Mouse (Mus musculus): ENCODE measurements at regions not wholly inside any gene's neighbourhood (a gene's known extent, or its start where the extent isn't known, plus 50 kb on each side); places are given as distances from the start of the nearest gene placed in this dataset.

GRCm38 (mm10) chr1:61152157-61152556 lies 174.4 kb downstream of the Icos start:
- H3K4me3 ChIP-seq, result no peak overlapping the region
- 81% methylated on average over 5 of the region's 5 CpGs for WGBS

GRCm38 (mm10) chr1:61154216-61154615 lies 176.5 kb downstream of the Icos start:
- 91% methylated on average over 3 of the region's 3 CpGs for WGBS
- H3K27me3 ChIP-seq, result no peaks in the 10 kb centered on the region
- no peaks in the 10 kb centered on the region for H3K36me3 ChIP-seq
- H3K9ac ChIP-seq, result no peak overlapping the region
- no peaks in the 10 kb centered on the region for H3K9me3 ChIP-seq
- no peak for ATAC-seq (ENCODE audit: low FRiP score)
- H3K4me1 ChIP-seq (replicated peaks), result no peaks in the 10 kb centered on the region
- H3K27ac ChIP-seq, result no peak overlapping the region
- no peak overlapping the region for H3K4me2 ChIP-seq
- H3K4me3 ChIP-seq, result no peak overlapping the region

More at GRCm38 (mm10) chr1:61152157-61152556, 174.4 kb downstream of the Icos start:
- no peak for ATAC-seq (ENCODE audit: low FRiP score)
- H3K9me3 ChIP-seq, result no peaks in the 10 kb centered on the region
- no peaks in the 10 kb centered on the region for H3K4me1 ChIP-seq (replicated peaks)
- H3K27ac ChIP-seq, result no peak overlapping the region
- no peak overlapping the region for H3K4me2 ChIP-seq
- no peak overlapping the region for H3K9ac ChIP-seq
- H3K27me3 ChIP-seq, result no peaks in the 10 kb centered on the region
- H3K36me3 ChIP-seq, result no peaks in the 10 kb centered on the region

GRCm38 (mm10) chr1:61157271-61157670 lies 179.5 kb downstream of the Icos start:
- Histone ChIP-seq H3K27ac (no peak overlapping the region), H3K36me3 (no peaks in the 10 kb centered on the region), H3K4me1 (replicated peaks) (no peaks in the 10 kb centered on the region), H3K9ac (no peak overlapping the region), H3K4me2 (no peak overlapping the region), H3K27me3 (no peaks in the 10 kb centered on the region), H3K4me3 (no peak overlapping the region), H3K9me3 (no peaks in the 10 kb centered on the region)
- WGBS, result 66% methylated on average over 4 of the region's 4 CpGs
- ATAC-seq (ENCODE audit: low FRiP score), result no peak

- H3K27ac ChIP-seq, result no peak overlapping the region
- no peaks in the 10 kb centered on the region for H3K9me3 ChIP-seq
- H3K4me1 ChIP-seq (replicated peaks), result no peaks in the 10 kb centered on the region
- 85% methylated on average over 3 of the region's 3 CpGs for WGBS
- H3K4me2 ChIP-seq, result no peak overlapping the region
- H3K36me3 ChIP-seq, result no peaks in the 10 kb centered on the region
- ATAC-seq (ENCODE audit: low FRiP score), result no peak
- no peak overlapping the region for H3K9ac ChIP-seq
- H3K4me3 ChIP-seq, result no peak overlapping the region
- H3K27me3 ChIP-seq, result no peaks in the 10 kb centered on the region
These were observed 182.8 kb downstream of the Icos start for GRCm38 (mm10) chr1:61160505-61160904.

- H3K27me3 ChIP-seq, result no peaks in the 10 kb centered on the region
- H3K9ac ChIP-seq, result no peak overlapping the region
- no peak overlapping the region for H3K4me3 ChIP-seq
- ATAC-seq (ENCODE audit: low FRiP score), result no peak
- H3K4me1 ChIP-seq (replicated peaks), result no peaks in the 10 kb centered on the region
- 85% methylated on average over 2 of the region's 2 CpGs for WGBS
- H3K4me2 ChIP-seq, result no peak overlapping the region
- no peaks in the 10 kb centered on the region for H3K9me3 ChIP-seq
- H3K36me3 ChIP-seq, result no peaks in the 10 kb centered on the region
- H3K27ac ChIP-seq, result no peak overlapping the region
These were observed 186.5 kb downstream of the Icos start for GRCm38 (mm10) chr1:61164271-61164670.

- H3K27me3 ChIP-seq, result no peaks in the 10 kb centered on the region
- WGBS, result 69% methylated on average over 6 of the region's 6 CpGs
- no peaks in the 10 kb centered on the region for H3K9me3 ChIP-seq
- no peaks in the 10 kb centered on the region for H3K4me1 ChIP-seq (replicated peaks)
- H3K4me2 ChIP-seq, result no peak overlapping the region
- no peak for ATAC-seq (ENCODE audit: low FRiP score)
- H3K27ac ChIP-seq, result no peak overlapping the region
- H3K9ac ChIP-seq, result no peak overlapping the region
- no peaks in the 10 kb centered on the region for H3K36me3 ChIP-seq
- H3K4me3 ChIP-seq, result no peak overlapping the region
These were observed 194.2 kb downstream of the Icos start for GRCm38 (mm10) chr1:61171941-61172340.

- Histone ChIP-seq H3K4me2 (no peak overlapping the region), H3K27ac (no peak overlapping the region), H3K9me3 (no peaks in the 10 kb centered on the region), H3K4me1 (replicated peaks) (no peaks in the 10 kb centered on the region), H3K27me3 (peaks cover 3% of the 10 kb centered on the region; the same call in 1 of the 2 replicates), H3K4me3 (no peak overlapping the region), H3K9ac (no peak overlapping the region), H3K36me3 (no peaks in the 10 kb centered on the region)
- WGBS, result 93% methylated on average over 6 of the region's 6 CpGs
- ATAC-seq (ENCODE audit: low FRiP score), result no peak
These were observed 195.2 kb downstream of the Icos start for GRCm38 (mm10) chr1:61172946-61173345.

- peaks cover 14% of the 10 kb centered on the region for H3K4me1 ChIP-seq (replicated peaks)
- no peak overlapping the region for H3K4me2 ChIP-seq
- no peak overlapping the region for H3K4me3 ChIP-seq
- H3K9ac ChIP-seq, result no peak overlapping the region
- ATAC-seq (ENCODE audit: low FRiP score), result no peak
- H3K27me3 ChIP-seq, result peaks cover 4% of the 10 kb centered on the region; the same call in 1 of the 2 replicates
- no peaks in the 10 kb centered on the region for H3K36me3 ChIP-seq
- 97% methylated on average over 2 of the region's 2 CpGs for WGBS
- H3K9me3 ChIP-seq, result no peaks in the 10 kb centered on the region
- no peak overlapping the region for H3K27ac ChIP-seq
These were observed 197.5 kb downstream of the Icos start for GRCm38 (mm10) chr1:61175239-61175638.

GRCm38 (mm10) chr1:61179461-61179860 lies 201.7 kb downstream of the Icos start:
- Histone ChIP-seq H3K9me3 (no peaks in the 10 kb centered on the region), H3K4me3 (no peak overlapping the region), H3K27me3 (peaks cover 4% of the 10 kb centered on the region; the same call in 1 of the 2 replicates), H3K27ac (peak overlapping the region; percentile 87), H3K9ac (no peak overlapping the region), H3K36me3 (no peaks in the 10 kb centered on the region), H3K4me2 (peak overlapping the region; percentile 24; the same call in 1 of the 2 replicates), H3K4me1 (replicated peaks) (peaks cover 33% of the 10 kb centered on the region)
- ATAC-seq (ENCODE audit: low FRiP score), result no peak
- WGBS, result 9% methylated on average over 9 of the region's 9 CpGs

- 25% methylated on average over 15 of the region's 15 CpGs for WGBS
- H3K4me3 ChIP-seq, result peak overlapping the region; percentile 10; the same call in 1 of the 2 replicates
These were observed 203.5 kb downstream of the Icos start for GRCm38 (mm10) chr1:61181099-61181821.

GRCm38 (mm10) chr1:61187381-61188100 lies 209.8 kb downstream of the Icos start:
- Histone ChIP-seq H3K27me3 (no peaks in the 10 kb centered on the region), H3K9me3 (no peaks in the 10 kb centered on the region), H3K27ac (no peak overlapping the region), H3K9ac (no peak overlapping the region), H3K4me1 (replicated peaks) (no peaks in the 10 kb centered on the region), H3K4me2 (no peak overlapping the region), H3K36me3 (no peaks in the 10 kb centered on the region), H3K4me3 (no peak overlapping the region)
- no peak for ATAC-seq (ENCODE audit: low FRiP score)
- WGBS, result 93% methylated on average over 6 of the region's 6 CpGs

More at GRCm38 (mm10) chr1:61181099-61181821, 203.5 kb downstream of the Icos start:
- peak; percentile 88 for ATAC-seq (ENCODE audit: low FRiP score)
- H3K4me1 ChIP-seq (replicated peaks), result peaks cover 33% of the 10 kb centered on the region
- H3K27me3 ChIP-seq, result peaks cover 4% of the 10 kb centered on the region; the same call in 1 of the 2 replicates
- no peaks in the 10 kb centered on the region for H3K9me3 ChIP-seq
- H3K27ac ChIP-seq, result peak overlapping the region; percentile 87
- H3K9ac ChIP-seq, result peak overlapping the region; percentile 57
- H3K4me2 ChIP-seq, result peak overlapping the region; percentile 47
- H3K36me3 ChIP-seq, result no peaks in the 10 kb centered on the region

- ATAC-seq (ENCODE audit: low FRiP score), result no peak
- H3K9ac ChIP-seq, result no peak overlapping the region
- H3K4me3 ChIP-seq, result no peak overlapping the region
- no peaks in the 10 kb centered on the region for H3K36me3 ChIP-seq
- no peak overlapping the region for H3K4me2 ChIP-seq
- H3K27me3 ChIP-seq, result no peaks in the 10 kb centered on the region
- WGBS, result 87% methylated on average over 3 of the region's 3 CpGs
- H3K4me1 ChIP-seq (replicated peaks), result no peaks in the 10 kb centered on the region
- no peaks in the 10 kb centered on the region for H3K9me3 ChIP-seq
- H3K27ac ChIP-seq, result no peak overlapping the region
These were observed 213.2 kb downstream of the Icos start for GRCm38 (mm10) chr1:61190921-61191320.

All from hindbrain, embryonic 13.5 days (tissue).